Mouse (Mus musculus) thymus, postnatal 10 days (tissue): ENCODE results near the gene Ptges2.
A peak's percentile ranks its signal among the peaks of the same experiment; 100 is the strongest.

ENCODE experiments used
- DNase-seq, 2 experiments: peaks; one replicate each; pipeline ENCODE4 v3.0.0; 2021; ENCODE audit warnings: low spot score in 2 of 2

Gene Ptges2

DNA sequence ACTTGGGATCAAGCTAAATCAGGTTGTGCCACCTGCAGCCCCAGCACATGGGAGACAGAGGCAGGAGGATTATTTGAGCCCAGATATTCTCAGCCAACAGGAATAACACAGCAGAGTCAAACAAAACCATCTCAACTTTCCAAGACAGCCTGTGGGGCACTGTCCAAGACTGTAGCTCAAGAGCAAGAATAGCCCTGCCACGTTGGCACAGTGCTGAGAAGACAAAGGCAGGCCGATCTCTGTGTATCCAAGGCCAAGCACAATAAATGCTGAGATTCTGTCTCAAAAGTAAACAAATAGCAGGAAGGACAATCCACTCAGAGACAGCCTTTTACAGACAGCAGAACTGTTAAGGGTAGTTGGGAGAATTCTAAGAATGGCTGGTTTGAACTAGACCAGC, 44.5 kb downstream of the Ptges2 start:
- no peak for DNase-seq

- DNase-seq = no peak
These were observed 44.9 kb downstream of the Ptges2 start for GRCm38 (mm10) chr2:32440632-32441031.

DNA sequence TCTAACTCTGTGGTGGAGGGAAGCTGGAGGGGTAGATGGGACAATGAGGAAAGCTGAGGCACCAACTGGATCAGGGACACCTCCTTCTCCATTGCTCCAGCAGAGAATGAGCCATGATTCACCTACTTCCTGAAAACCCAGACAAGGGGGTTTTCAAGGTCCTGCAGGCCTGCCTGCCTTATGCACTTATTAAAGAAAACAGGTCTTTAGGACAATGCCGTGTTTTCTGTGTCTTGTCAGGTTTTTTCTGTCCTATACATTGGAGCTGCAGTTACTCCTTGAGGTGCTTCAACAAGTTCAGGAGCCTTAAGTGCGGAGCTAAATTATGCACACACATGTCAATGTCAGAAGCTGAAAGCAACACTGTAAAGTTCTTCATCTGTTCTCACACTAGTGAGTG, 45.9 kb downstream of the Ptges2 start:
- DNase-seq = no peak

DNA sequence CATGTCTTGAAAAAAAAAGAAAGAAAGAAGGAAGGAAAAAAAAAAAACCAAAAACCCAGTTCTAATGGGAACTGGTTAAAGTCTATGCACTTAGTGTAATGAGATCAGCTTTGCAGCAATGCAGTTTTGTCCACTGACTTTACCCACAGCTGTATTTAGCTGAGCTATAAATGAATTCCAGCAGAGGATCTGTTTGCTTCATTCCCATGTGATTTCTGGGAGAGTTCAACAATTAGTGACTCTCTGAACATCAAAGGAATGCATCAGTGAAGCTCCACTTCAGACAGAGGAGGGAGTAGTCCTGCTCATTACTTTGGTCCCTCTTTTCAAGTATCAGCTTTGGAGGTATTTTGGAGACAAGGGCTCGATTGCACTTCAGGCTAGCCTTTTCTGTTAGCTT, 49.8 kb downstream of the Ptges2 start:
- DNase-seq = no peak

- DNase-seq = peak; percentile 66 to 70
These were observed 51.7 kb downstream of the Ptges2 start for GRCm38 (mm10) chr2:32447264-32447936.

GRCm38 (mm10) chr2:32448480-32448879, 52.8 kb downstream of the Ptges2 start:
- DNase-seq = no peak

GRCm38 (mm10) chr2:32449761-32450754, 54.4 kb downstream of the Ptges2 start, which contains the start of gene Naif1:
Naif1 (plus strand) TSS chr2:32450457.
- DNase-seq = peak in 1 of 2 experiments; percentile 15

DNA sequence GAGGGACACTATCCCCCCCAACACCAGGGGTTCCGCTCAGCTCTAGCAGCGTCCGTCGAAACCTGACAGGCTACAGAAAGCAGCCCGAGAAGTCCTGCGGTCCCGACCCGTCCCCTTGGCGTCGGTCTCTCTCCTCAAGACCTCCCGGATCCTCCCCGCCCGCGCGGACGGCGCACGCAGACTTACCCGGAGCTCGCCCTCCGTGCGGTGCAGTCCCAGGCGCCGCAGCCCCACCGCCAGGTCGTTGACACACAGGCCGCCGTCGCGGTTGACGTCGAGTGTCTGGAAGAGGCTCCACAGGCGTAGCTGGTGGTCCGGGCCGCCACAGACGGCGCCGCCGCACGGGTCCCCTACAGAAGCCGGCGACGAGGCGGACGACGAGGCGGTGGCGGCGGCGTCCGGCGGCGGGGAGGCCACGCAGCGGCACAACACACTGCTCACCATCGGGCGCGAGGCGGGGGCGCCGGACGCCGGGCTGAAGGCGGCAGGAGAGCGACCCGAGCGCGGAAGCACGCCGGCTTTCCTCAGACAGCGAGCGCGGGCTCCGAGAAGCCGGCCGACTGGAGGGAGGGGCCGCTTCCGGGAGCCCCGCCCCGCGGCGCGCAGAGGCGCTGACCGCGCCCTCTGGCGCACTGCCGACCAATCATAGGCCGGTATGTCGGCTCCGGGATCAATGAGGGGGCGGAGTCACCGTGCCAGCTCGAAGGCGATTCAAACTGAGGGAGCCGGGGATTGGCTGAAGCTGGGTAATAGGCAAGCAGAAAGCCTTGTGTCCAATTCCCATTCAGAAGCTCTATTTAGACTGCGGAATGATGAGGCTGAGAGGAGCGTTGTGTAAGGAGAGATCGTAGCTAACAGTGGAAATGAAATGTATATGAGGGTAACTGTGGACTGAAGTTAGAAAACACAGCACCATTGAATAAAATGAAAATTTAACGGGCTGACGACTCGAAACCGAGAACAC, 55.5 kb downstream of the Ptges2 start, which contains the start of gene Slc25a25:
Gene Slc25a25 (minus strand): TSS at position 565 of the 964 bp plus-strand sequence.
- DNase-seq = peak; percentile 96

GRCm38 (mm10) chr2:32451870-32452372, 56.2 kb downstream of the Ptges2 start:
- peak; percentile 95 to 96 for DNase-seq

GRCm38 (mm10) chr2:32452441-32452971, 56.8 kb downstream of the Ptges2 start:
- DNase-seq = peak in 1 of 2 experiments; percentile 31

DNA sequence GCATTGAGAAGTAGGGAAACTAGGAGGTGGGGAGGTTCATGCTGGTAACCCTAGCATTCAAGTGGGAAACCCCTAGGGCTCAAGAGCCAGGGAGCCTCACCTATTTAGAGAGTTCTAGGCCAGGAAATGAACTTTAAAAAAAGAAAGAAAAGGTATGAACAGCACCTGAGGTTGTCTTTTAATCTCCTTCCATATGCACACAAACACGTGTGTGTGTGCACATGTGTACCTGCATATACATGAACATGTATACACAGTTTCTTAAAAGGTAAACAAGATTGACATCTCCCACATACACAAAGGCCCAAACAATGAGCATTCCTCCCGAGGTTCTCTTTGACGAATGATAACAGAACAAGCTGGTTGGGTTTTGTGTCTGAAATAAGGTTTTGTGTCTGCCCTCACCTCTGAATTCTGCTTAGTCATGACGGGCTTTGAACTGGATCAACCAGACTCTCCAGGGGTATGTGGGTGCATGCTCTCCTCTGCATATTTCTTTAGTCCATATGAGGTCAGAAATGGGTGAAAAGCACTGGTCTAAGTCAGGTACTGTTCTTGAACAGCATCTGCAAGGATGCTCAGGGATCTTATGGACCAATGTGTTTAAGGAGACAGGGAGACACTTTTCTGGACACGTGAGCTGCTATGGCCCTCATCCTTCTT, 58.1 kb downstream of the Ptges2 start:
- DNase-seq = no peak

DNA sequence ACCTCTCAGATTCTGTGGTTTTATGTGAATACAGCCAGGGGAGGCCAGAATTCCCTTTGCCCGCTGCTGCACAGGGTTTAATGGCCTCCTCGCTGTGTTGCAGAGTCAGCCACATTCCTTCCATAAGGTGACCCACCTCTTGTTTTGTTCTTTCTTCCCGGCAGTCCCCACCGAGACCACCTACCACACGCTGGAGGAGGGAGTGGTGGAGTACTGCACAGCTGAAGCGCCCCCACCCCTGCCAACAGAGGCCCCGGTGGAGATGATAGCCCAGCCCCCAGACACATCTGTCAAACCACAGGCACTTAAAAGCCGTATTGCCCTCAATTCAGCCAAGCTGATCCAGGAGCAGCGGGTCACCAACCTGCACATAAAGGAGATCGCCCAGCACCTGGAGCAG, 58.9 kb downstream of the Ptges2 start:
- DNase-seq = peak in 1 of 2 experiments; percentile 29

DNA sequence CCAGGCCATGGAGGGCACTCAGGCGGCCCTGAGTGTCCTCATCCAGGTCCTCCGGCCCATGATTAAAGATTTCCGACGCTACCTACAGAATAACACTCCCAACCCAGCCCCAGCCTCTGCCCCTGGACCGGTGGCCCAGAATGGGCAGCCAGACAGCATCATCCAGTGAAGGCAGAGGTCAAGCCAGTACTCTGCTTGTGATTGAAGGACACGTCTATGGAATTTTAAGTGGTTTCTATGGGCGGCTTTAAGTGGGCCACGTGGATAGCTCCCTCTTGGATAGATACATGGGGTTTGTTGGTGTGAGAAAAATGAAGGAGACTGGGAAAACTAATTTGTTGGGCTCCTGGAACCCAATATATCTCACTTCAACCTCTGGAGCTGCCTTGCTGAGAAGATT, 59.4 kb downstream of the Ptges2 start:
- no peak for DNase-seq
